Mouse (Mus musculus): ENCODE data around the gene Erc2. TPM values are rescaled to one million over a fixed set of nuclear protein-coding genes. Genes with fewer than 3 reads are reported as not detected.

Erc2 gene
- total RNA-seq, 2 experiments from 2014 or later = 0.36 to 0.41 TPM

DNA sequence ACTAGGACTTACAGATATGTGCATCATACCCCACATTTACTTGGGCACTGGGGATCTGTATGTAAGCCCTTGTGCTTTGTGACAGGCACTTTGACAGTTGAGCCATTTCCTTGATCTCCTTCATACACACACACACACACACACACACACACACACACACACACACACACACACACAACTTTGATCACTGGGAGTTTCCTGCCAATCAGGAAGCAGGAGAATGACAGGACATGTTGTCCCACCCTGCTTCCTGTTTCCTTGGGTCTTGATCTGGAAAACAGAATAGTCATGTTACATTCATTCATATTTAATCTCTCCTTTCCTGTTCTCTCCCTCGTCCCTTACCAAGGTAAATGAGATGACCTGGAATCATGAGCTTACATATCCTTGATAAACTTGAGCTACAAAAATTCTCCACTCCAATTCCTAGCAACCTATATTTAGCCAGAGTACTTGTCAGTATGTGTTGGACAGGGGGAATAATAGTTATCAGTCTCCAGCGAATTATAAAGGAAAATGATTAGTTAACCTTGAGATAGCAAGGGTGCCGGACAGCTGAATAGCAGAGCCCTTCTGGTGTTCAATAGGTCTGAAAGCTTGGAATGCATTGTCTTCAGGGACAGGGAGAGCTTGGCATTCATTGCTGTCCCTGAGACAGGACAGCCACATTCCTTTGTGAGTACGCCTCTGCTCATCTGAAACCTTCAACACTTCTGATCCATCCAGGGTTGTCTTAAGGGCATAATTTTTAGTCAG is 559.0 kb downstream of the Erc2 start:
- no peak overlapping the region for H3K27ac ChIP-seq
- DNase-seq = no peak
- intact Hi-C loops (cut with DNase I) = no loop called here
- no peak overlapping the region for H3K4me3 ChIP-seq
- no peak for TF ChIP-seq CTCF (IDR thresholded peaks at IDR 0.05)

DNA sequence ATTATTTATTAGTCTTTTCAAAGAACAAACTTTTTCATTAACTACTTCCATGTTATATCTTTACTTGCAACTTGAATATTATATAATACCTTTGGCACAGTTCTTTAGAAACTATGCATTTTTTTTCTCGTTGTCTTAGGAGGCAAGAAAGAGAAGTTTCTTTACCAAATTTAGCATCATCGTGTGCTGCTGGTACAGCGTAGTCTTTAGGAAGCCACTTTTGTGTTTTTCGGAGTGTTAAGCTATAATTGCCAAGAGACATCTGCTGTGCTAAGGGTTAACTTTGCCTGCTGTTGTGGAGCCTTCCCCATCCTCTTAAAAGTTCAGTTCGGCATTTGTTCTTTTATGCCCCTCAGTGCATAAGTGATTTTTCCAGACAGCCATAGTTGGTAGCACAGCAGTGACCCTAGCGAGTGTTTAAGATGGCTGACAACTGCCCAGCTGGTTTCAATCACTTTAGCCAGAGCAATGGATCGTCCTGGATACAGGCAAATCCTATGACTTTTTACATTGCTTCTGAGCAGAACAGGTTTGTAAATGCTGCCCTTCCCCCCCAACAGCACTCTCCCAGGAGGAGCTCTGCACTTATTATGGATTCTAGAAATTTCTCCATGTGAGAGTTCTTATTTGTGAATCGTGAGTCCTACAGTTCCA is 570.6 kb downstream of the Erc2 start:
- TF ChIP-seq CTCF (IDR thresholded peaks at IDR 0.05) = no peak
- Histone ChIP-seq H3K27ac (no peak overlapping the region), H3K4me3 (no peak overlapping the region)
- intact Hi-C loops (cut with DNase I) = no loop called here
- no peak for DNase-seq

DNA sequence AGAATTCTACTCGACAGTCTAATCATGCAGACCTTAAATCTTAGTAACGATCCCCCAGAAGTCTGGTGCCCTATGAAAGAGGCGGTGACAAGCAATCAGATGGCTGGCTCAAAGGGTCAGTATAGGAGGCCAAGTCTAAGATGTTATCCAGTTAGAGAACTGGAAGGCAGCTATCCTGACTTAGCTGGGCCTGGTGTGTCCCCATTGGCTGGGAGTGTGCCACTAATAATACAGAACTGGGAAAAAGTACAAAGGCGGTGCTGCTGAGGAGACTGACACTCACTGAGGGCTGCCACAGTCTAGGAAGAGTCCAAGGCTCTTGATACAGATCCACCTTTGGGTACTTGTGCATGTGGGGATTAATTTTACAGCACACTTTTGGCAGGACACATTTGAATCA is 581.6 kb downstream of the Erc2 start:
- no peak overlapping the region for H3K4me3 ChIP-seq
- intact Hi-C loops (cut with DNase I) = no loop called here
- no peak overlapping the region for H3K27ac ChIP-seq
- TF ChIP-seq CTCF (IDR thresholded peaks at IDR 0.05) = no peak
- no peak for DNase-seq

DNA sequence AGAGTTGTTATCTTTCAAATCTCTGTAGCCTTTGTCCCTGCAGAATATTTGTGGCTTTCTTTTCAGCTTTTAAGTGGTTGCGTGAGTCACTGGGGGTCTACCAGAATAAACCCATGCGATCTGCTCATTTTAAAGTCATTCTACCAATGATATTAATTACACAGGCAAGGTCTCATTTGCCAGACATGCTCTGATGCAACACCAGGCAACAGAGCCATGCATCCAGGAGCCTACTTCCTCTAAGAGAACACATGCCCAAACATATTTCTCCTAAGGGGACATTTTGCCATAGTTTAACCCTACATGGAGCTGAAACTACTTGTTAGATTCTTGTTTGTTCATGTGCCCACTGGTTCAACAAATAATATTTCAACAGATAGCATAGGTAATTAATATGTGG is 584.1 kb downstream of the Erc2 start:
- H3K27ac ChIP-seq = no peak overlapping the region
- no peak for DNase-seq
- intact Hi-C loops (cut with DNase I) = no loop called here
- H3K4me3 ChIP-seq = no peak overlapping the region
- TF ChIP-seq CTCF (IDR thresholded peaks at IDR 0.05) = no peak

DNA sequence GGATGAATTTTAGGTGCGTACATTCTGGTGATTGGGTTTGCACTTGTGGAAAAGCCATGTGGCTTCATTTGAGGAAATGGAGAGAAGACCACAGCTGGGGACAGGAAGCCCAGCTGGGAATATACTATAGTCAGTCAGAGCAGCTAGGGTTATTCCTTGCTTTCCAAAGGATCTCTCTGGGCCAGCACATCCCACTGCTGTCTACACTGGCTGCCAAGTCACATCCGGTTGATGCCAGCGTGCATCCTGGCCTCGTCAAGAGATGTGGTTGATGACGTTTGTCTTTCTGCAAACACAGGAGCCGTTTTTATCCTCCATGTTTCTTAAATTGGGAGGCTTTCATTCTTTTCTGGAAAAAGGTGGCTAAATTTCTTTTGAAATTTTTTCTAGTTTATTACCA is 603.3 kb downstream of the Erc2 start:
- TF ChIP-seq CTCF (IDR thresholded peaks at IDR 0.05) = no peak
- intact Hi-C loops (cut with DNase I) = no loop called here
- Histone ChIP-seq H3K27ac (no peak overlapping the region), H3K4me3 (no peak overlapping the region)
- no peak for DNase-seq

DNA sequence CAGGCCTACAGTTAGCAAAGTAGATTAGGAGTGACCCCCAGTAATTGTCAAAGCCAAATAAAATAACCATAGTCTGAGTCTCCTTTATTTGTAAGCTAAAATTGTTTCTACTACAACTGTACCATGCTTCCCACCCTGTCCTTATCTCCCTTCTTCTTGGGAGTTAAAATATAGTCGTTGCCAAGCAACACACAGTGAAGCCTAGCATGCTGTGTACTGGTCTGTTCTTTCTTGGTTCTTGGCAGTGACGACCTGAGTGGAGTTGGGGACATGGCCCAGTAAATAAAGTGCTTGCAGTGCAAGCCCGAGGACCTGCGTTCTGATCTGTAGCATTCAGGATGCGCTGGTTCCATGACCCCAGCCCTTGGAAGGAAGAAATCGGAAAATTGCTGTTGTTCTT is 608.3 kb downstream of the Erc2 start:
- intact Hi-C loops (cut with DNase I) = no loop called here
- TF ChIP-seq CTCF (IDR thresholded peaks at IDR 0.05) = no peak
- no peak overlapping the region for H3K27ac ChIP-seq
- no peak overlapping the region for H3K4me3 ChIP-seq
- no peak for DNase-seq

DNA sequence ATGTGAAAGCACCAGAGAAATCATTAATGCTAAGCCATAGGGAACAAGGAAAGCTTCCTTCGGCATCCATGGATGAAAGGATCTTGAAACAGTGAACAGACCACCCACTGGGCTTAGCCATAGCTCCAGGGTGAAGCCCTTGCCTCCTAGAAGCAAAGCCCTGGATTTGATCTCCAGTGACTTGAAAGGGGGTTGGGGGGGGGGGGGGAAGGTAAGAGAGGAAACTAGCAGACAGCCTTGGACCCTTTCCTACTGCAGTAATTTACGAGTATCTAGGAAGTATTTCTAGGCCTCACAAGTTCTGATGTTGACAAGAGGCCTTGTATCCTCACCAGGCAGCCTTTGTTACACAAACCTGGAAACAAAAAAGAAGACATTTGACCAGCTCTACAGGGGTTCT is 609.0 kb downstream of the Erc2 start:
- DNase-seq = no peak
- Histone ChIP-seq H3K27ac (no peak overlapping the region), H3K4me3 (no peak overlapping the region)
- intact Hi-C loops (cut with DNase I) = no loop called here
- TF ChIP-seq CTCF (IDR thresholded peaks at IDR 0.05) = no peak

DNA sequence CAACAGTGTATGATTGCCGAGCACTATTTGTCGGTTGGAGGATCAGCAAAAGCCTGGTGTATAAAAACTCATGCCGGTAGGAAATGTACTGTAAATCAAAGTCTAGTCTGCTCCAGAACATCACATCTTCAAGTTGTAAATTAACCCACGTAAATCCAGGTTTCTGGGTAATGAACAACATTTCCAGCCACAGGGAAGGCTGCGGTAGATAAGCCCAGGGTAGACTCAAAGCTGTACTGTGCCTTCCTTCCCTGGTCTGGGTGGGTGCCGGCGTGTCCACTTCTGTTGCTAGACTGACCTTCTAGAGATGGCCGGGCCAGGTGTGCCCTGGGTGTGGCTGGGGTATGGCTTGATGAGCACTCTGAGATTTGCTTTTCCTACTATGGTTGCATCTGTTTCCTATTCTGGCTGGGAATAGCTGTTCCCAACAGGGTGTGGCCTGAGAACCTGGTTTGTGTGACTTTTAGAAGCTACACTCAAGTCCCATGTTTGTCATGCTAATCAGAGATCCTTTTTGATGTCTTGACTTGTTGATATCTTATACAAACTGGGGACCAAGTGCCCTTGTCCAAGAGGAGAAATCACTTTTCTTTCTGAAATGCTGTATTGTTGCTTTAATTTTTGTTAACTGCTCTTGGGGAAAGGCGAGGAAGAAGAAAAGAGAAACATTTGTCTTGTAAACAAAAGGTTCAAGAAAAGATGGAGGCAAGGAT is 616.3 kb downstream of the Erc2 start:
- intact Hi-C loops (cut with DNase I) = no loop called here
- no peak for TF ChIP-seq CTCF (IDR thresholded peaks at IDR 0.05)

DNA sequence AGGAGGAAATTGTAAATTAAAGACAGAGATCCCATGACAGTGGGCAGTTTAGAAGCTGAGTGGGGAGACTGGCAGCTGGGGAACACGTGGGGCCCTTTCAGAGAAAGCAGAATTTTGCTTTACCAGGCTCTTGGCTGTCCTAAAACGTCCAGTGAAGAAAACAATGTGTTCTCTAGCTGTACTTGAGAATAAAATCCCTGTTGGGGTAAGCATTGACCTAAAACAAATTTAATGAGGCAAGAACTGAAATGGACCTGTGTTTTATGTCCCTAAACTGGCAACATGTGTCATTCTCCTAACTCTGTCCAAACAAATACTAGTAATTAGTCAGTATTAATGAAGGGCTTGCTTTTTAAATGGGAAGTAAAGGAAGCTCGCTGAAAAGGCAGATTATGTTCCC is 617.9 kb downstream of the Erc2 start:
- TF ChIP-seq CTCF (IDR thresholded peaks at IDR 0.05) = no peak
- intact Hi-C loops (cut with DNase I) = no loop called here

More for the DNA sequence above, 616.3 kb downstream of the Erc2 start:
- Histone ChIP-seq H3K4me3 (no peak overlapping the region), H3K27ac (no peak overlapping the region)
- no peak for DNase-seq

DNA sequence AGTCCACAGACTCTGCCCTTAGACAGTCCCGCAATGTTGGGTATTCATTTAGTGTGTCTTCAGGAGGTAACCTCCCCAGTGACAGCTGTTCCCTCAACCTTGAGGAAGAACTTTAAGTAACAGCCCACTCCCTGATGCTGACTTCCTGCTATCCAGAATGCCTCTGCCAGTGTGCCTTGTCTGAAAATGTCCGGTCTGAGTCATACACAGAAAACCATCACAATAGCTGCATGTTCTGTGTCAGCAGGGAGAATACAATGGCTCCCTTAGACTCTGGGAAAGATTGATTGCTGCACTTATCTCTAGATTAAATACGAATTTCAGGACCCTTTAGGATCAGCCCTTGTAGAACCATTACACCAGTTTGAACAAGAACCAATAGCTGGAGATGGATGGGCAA is 620.5 kb downstream of the Erc2 start:
- no peak for DNase-seq
- no peak for TF ChIP-seq CTCF (IDR thresholded peaks at IDR 0.05)
- intact Hi-C loops (cut with DNase I) = no loop called here
- Histone ChIP-seq H3K4me3 (no peak overlapping the region), H3K27ac (no peak overlapping the region)

More for the DNA sequence above, 617.9 kb downstream of the Erc2 start:
- Histone ChIP-seq H3K27ac (no peak overlapping the region), H3K4me3 (no peak overlapping the region)
- no peak for DNase-seq

DNA sequence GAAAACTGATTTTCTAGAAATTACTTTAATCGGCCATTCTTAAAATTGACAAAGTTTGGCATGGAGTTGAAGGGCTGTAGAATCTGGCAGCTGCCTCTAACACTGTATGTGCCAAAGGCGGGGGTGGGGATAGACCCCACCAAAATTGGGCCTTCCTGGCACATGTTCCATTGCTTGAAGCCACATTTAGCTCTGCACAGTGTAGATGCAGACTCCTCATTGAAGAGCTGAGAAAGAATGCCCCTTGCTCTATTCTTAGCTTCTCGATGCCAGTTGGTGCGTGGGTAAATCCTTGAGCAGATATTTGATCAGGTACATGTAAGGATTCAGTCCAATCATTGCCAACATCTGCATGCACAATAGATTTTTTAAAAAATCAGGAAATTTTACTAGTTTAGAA is 621.2 kb downstream of the Erc2 start:
- TF ChIP-seq CTCF (IDR thresholded peaks at IDR 0.05) = no peak
- Histone ChIP-seq H3K4me3 (no peak overlapping the region), H3K27ac (no peak overlapping the region)
- DNase-seq = no peak
- intact Hi-C loops (cut with DNase I) = no loop called here

DNA sequence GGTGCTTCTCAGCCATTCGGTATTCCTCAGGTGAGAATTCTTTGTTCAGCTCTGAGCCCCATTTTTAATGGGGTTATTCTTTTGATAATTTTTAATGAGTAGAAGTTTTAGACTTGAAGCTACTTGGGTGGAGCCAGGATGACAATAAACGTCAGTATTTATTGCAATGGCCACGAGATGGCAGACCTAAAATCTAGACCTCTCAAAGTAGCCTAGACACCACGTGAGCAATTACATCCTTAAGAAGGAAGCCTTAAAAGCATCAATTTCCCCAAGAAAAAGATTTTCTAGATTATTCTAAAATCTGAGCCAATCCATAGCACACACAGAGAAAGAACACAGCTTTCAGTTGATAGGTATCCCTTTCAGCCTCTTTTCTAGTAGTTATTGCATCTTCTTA is 640.5 kb downstream of the Erc2 start:
- intact Hi-C loops (cut with DNase I) = no loop called here
- Histone ChIP-seq H3K27ac (no peak overlapping the region), H3K4me3 (no peak overlapping the region)
- no peak for DNase-seq
- peak; percentile 13; the same call in 1 of the 2 replicates for TF ChIP-seq CTCF (IDR thresholded peaks at IDR 0.05)

DNA sequence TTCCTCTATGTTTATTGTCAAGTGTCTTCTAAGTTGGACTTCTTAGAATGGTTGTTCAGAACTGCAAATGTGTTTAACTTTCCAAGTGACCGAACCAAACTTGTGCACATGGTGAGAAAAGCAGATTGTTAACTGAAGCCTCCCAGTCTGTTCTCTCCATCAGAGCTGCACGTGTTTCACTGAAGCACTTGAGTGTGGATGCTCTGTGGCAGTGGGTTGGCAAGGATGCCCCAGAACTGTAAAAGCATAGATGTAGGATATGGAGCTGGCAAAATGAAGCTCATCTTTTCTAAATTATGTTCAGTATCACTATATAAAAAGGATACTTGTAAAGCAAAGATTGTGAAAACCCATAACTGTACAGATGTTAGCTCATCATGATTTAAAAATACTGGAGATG is 645.1 kb downstream of the Erc2 start:
- TF ChIP-seq CTCF (IDR thresholded peaks at IDR 0.05) = no peak
- DNase-seq = no peak
- no peak overlapping the region for H3K4me3 ChIP-seq

More for the DNA sequence above, 645.1 kb downstream of the Erc2 start:
- intact Hi-C loops (cut with DNase I) = no loop called here
- H3K27ac ChIP-seq = no peak overlapping the region

All from gastrocnemius, adult 2 months (tissue).